Mouse (Mus musculus): ENCODE data around the gene Slitrk6. TPM values are rescaled to one million over a fixed set of nuclear protein-coding genes. Genes with fewer than 3 reads are reported as not detected.

Slitrk6 gene
- polyA plus RNA-seq, 1 experiment from 2014 or later = 21.8 TPM

GRCm38 (mm10) chr14:110728344-110728910 lies 26.5 kb downstream of the Slitrk6 start:
- DNase-seq (ENCODE audit: low spot score) (no peak), ATAC-seq (ENCODE audit: insufficient number of reproducible peaks, low FRiP score, low TSS enrichment, low read depth) (no peak)
- H3K27ac ChIP-seq (replicated peaks; ENCODE audit: low read depth, low read length) = no peak overlapping the region
- H3K9me3 ChIP-seq (ENCODE audit: control insufficient read depth, low read length) = no peaks in the 10 kb centered on the region
- no peaks in the 10 kb centered on the region for H3K4me1 ChIP-seq (ENCODE audit: control insufficient read depth, insufficient read depth, low read length)
- 11% methylated on average over 4 of the region's 4 CpGs for WGBS
- H3K4me2 ChIP-seq (ENCODE audit: low read depth, severe bottlenecking) = no peak overlapping the region
- no peaks in the 10 kb centered on the region for H3K27me3 ChIP-seq (ENCODE audit: control insufficient read depth, insufficient read depth, low read length)
- no peaks in the 10 kb centered on the region for H3K36me3 ChIP-seq (ENCODE audit: control insufficient read depth, insufficient read depth, low read length)
- no peak overlapping the region for H3K4me3 ChIP-seq (ENCODE audit: low read depth, low read length)
- no peak overlapping the region for H3K9ac ChIP-seq (ENCODE audit: low read length)

GRCm38 (mm10) chr14:110724026-110724576 lies 30.8 kb downstream of the Slitrk6 start:
- DNase-seq (ENCODE audit: low spot score) (no peak), ATAC-seq (ENCODE audit: insufficient number of reproducible peaks, low FRiP score, low TSS enrichment, low read depth) (peak; percentile 44; the same call in 1 of the 2 replicates)
- Histone ChIP-seq H3K9ac (ENCODE audit: low read length) (no peak overlapping the region), H3K27ac (replicated peaks; ENCODE audit: low read depth, low read length) (no peak overlapping the region), H3K4me1 (ENCODE audit: control insufficient read depth, insufficient read depth, low read length) (no peaks in the 10 kb centered on the region), H3K9me3 (ENCODE audit: control insufficient read depth, low read length) (no peaks in the 10 kb centered on the region), H3K27me3 (ENCODE audit: control insufficient read depth, insufficient read depth, low read length) (no peaks in the 10 kb centered on the region), H3K4me2 (ENCODE audit: low read depth, severe bottlenecking) (no peak overlapping the region), H3K4me3 (ENCODE audit: low read depth, low read length) (no peak overlapping the region), H3K36me3 (ENCODE audit: control insufficient read depth, insufficient read depth, low read length) (no peaks in the 10 kb centered on the region)
- WGBS = 11% methylated on average over 2 of the region's 2 CpGs

Data from limb, embryonic 11.5 days (tissue).